Mouse (Mus musculus) E14TG2a.4 (cell line): Measurements from ENCODE around the gene Trim26.

ENCODE experiments used
- CTCF ChIP-seq: conservative IDR thresholded peaks from 2 replicates; pipeline ENCODE4 v1.5.1; 2014; ENCODE audit warnings: low read length
- POU5F1 ChIP-seq: IDR thresholded peaks from 2 replicates; pipeline ENCODE4 v1.6.1; 2014; ENCODE audit warnings: low read length, borderline replicate concordance

- TF ChIP-seq POU5F1: no peak
- no peak for TF ChIP-seq CTCF
These were observed 21.2 kb downstream of the Trim26 start for GRCm38 (mm10) chr17:36858181-36858580.
